Mouse (Mus musculus): ENCODE data around the gene Sec31a.

DNA sequence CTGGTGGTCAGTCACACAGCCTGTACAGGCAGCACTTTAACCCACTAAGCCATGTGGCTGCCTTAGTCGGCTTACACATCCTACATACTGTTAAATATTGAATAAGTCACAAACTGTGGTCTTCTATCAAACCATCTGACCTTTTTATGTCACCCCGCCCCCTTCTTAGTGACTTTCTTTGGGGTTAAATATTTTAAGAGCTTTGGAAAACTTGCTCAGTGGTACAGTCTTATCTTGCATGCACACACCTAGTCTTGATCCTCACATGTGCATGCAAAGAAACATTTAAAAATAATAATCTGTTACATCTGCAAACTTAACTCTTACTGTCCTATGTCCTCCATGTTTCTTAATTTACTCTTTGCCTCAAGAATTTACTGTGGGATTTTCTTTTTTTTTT lies 46.3 kb upstream of the Sec31a start:
- TF ChIP-seq CTCF (IDR thresholded peaks at IDR 0.05; ENCODE audit: borderline replicate concordance, insufficient read depth, low read length) (no peak), POLR2A (IDR thresholded peaks at IDR 0.05; ENCODE audit: low read depth, low read length) (no peak)

Data from embryonic fibroblast, embryonic 13.5 days (primary cell).